Mouse (Mus musculus): ENCODE results near the gene Atrnl1.
A peak's percentile ranks its signal among the peaks of the same experiment; 100 is the strongest.

- peak; percentile 70 for TF ChIP-seq CTCF (IDR thresholded peaks at IDR 0.05; ENCODE audit: extremely low read depth, insufficient read depth, low read length)
- TF ChIP-seq POLR2A (IDR thresholded peaks at IDR 0.05; ENCODE audit: extremely low read depth, insufficient read depth, low read length), result no peak
Observed at GRCm38 (mm10) chr19:57816221-57816996, 205.6 kb downstream of the Atrnl1 start.
